Mouse (Mus musculus): ENCODE results near the gene Bpnt1. TPM values are rescaled to one million over a fixed set of nuclear protein-coding genes. Genes with fewer than 3 reads are reported as not detected.

Bpnt1 gene
- total RNA-seq, 1 experiment = 50.6 TPM

- H3K36me3 ChIP-seq (ENCODE audit: control insufficient read depth, insufficient read depth, low read length, poor library complexity, severe bottlenecking) = peaks cover 38% of the 10 kb centered on the region
- H3K4me1 ChIP-seq (ENCODE audit: control insufficient read depth in 2 of 2, insufficient read depth in 2 of 2, low read length in 2 of 2, poor library complexity in 1 of 2) = no peaks in the 10 kb centered on the region
- in situ Hi-C loops (cut with MboI; ENCODE audit: low sequenced_read_pairs in 2 of 2, unreplicated experiment in 2 of 2) = no loop called here
- DNase-seq (ENCODE audit: low read depth, low spot score) = no peak
- peak overlapping the region in 1 of 2 experiments; percentile 16; a peak in 1 of 4 replicates for H3K4me3 ChIP-seq (ENCODE audit: insufficient read depth in 1 of 2, low read depth in 1 of 2, low read length in 2 of 2, poor library complexity in 1 of 2, severe bottlenecking in 1 of 2)
- no peaks in the 10 kb centered on the region for H3K9me3 ChIP-seq (ENCODE audit: control insufficient read depth, insufficient read depth, low read depth, low read length)
- H3K27ac ChIP-seq (ENCODE audit: insufficient read depth, low read depth, low read length, poor library complexity, severe bottlenecking) = no peak overlapping the region
- TF ChIP-seq ZC3H11A (IDR thresholded peaks at IDR 0.05; ENCODE audit: borderline replicate concordance, low read depth, low read length) = no peak
- TF ChIP-seq MAFK (IDR thresholded peaks at IDR 0.05; ENCODE audit: insufficient read depth, low read depth, low read length) = no peak
- no peak for TF ChIP-seq CHD2 (IDR thresholded peaks at IDR 0.05; ENCODE audit: low read depth, low read length)
- TF ChIP-seq HCFC1 (IDR thresholded peaks at IDR 0.05; ENCODE audit: borderline replicate concordance, insufficient read depth, low read length) = no peak
- no peak for TF ChIP-seq ZNF384 (IDR thresholded peaks at IDR 0.05; ENCODE audit: low read depth, low read length)
- no peak overlapping the region; the same call in 1 of the 2 replicates for H3K9ac ChIP-seq (ENCODE audit: insufficient read depth, low read depth, low read length, poor library complexity, severe bottlenecking)
These were observed 44.9 kb upstream of the Bpnt1 start for GRCm38 (mm10) chr1:185287066-185287465.

GRCm38 (mm10) chr1:185289231-185289630 lies 42.7 kb upstream of the Bpnt1 start:
- Histone ChIP-seq H3K4me3 (ENCODE audit: insufficient read depth in 1 of 2, low read depth in 1 of 2, low read length in 2 of 2, poor library complexity in 1 of 2, severe bottlenecking in 1 of 2) (no peak overlapping the region), H3K9me3 (ENCODE audit: control insufficient read depth, insufficient read depth, low read depth, low read length) (no peaks in the 10 kb centered on the region), H3K9ac (ENCODE audit: insufficient read depth, low read depth, low read length, poor library complexity, severe bottlenecking) (no peak overlapping the region), H3K4me1 (ENCODE audit: control insufficient read depth in 2 of 2, insufficient read depth in 2 of 2, low read length in 2 of 2, poor library complexity in 1 of 2) (no peaks in the 10 kb centered on the region), H3K27ac (ENCODE audit: insufficient read depth, low read depth, low read length, poor library complexity, severe bottlenecking) (no peak overlapping the region), H3K36me3 (ENCODE audit: control insufficient read depth, insufficient read depth, low read length, poor library complexity, severe bottlenecking) (peaks cover 33% of the 10 kb centered on the region)
- DNase-seq (ENCODE audit: low read depth, low spot score) = no peak
- in situ Hi-C loops (cut with MboI; ENCODE audit: low sequenced_read_pairs in 2 of 2, unreplicated experiment in 2 of 2) = no loop called here
- TF ChIP-seq CHD2 (IDR thresholded peaks at IDR 0.05; ENCODE audit: low read depth, low read length) (no peak), HCFC1 (IDR thresholded peaks at IDR 0.05; ENCODE audit: borderline replicate concordance, insufficient read depth, low read length) (no peak), ZC3H11A (IDR thresholded peaks at IDR 0.05; ENCODE audit: borderline replicate concordance, low read depth, low read length) (no peak), ZNF384 (IDR thresholded peaks at IDR 0.05; ENCODE audit: low read depth, low read length) (no peak), MAFK (IDR thresholded peaks at IDR 0.05; ENCODE audit: insufficient read depth, low read depth, low read length) (no peak)

GRCm38 (mm10) chr1:185291336-185291735 lies 40.6 kb upstream of the Bpnt1 start:
- no peak overlapping the region for H3K4me3 ChIP-seq (ENCODE audit: insufficient read depth in 1 of 2, low read depth in 1 of 2, low read length in 2 of 2, poor library complexity in 1 of 2, severe bottlenecking in 1 of 2)
- TF ChIP-seq MAFK (IDR thresholded peaks at IDR 0.05; ENCODE audit: insufficient read depth, low read depth, low read length) (no peak), HCFC1 (IDR thresholded peaks at IDR 0.05; ENCODE audit: borderline replicate concordance, insufficient read depth, low read length) (no peak), ZC3H11A (IDR thresholded peaks at IDR 0.05; ENCODE audit: borderline replicate concordance, low read depth, low read length) (no peak), ZNF384 (IDR thresholded peaks at IDR 0.05; ENCODE audit: low read depth, low read length) (no peak), CHD2 (IDR thresholded peaks at IDR 0.05; ENCODE audit: low read depth, low read length) (no peak)
- peaks cover 30% of the 10 kb centered on the region for H3K36me3 ChIP-seq (ENCODE audit: control insufficient read depth, insufficient read depth, low read length, poor library complexity, severe bottlenecking)
- in situ Hi-C loops (cut with MboI; ENCODE audit: low sequenced_read_pairs in 2 of 2, unreplicated experiment in 2 of 2) = no loop called here
- no peaks in the 10 kb centered on the region for H3K4me1 ChIP-seq (ENCODE audit: control insufficient read depth in 2 of 2, insufficient read depth in 2 of 2, low read length in 2 of 2, poor library complexity in 1 of 2)
- H3K27ac ChIP-seq (ENCODE audit: insufficient read depth, low read depth, low read length, poor library complexity, severe bottlenecking) = no peak overlapping the region
- no peak overlapping the region for H3K9ac ChIP-seq (ENCODE audit: insufficient read depth, low read depth, low read length, poor library complexity, severe bottlenecking)
- no peak for DNase-seq (ENCODE audit: low read depth, low spot score)
- H3K9me3 ChIP-seq (ENCODE audit: control insufficient read depth, insufficient read depth, low read depth, low read length) = no peaks in the 10 kb centered on the region

- Histone ChIP-seq H3K4me1 (ENCODE audit: control insufficient read depth in 2 of 2, insufficient read depth in 2 of 2, low read length in 2 of 2, poor library complexity in 1 of 2) (no peaks in the 10 kb centered on the region), H3K9me3 (ENCODE audit: control insufficient read depth, insufficient read depth, low read depth, low read length) (no peaks in the 10 kb centered on the region), H3K9ac (ENCODE audit: insufficient read depth, low read depth, low read length, poor library complexity, severe bottlenecking) (no peak overlapping the region), H3K4me3 (ENCODE audit: insufficient read depth in 1 of 2, low read depth in 1 of 2, low read length in 2 of 2, poor library complexity in 1 of 2, severe bottlenecking in 1 of 2) (no peak overlapping the region), H3K27ac (ENCODE audit: insufficient read depth, low read depth, low read length, poor library complexity, severe bottlenecking) (no peak overlapping the region), H3K36me3 (ENCODE audit: control insufficient read depth, insufficient read depth, low read length, poor library complexity, severe bottlenecking) (peaks cover 26% of the 10 kb centered on the region)
- in situ Hi-C loops (cut with MboI; ENCODE audit: low sequenced_read_pairs in 2 of 2, unreplicated experiment in 2 of 2) = no loop called here
- TF ChIP-seq ZNF384 (IDR thresholded peaks at IDR 0.05; ENCODE audit: low read depth, low read length) (no peak), MAFK (IDR thresholded peaks at IDR 0.05; ENCODE audit: insufficient read depth, low read depth, low read length) (no peak), CHD2 (IDR thresholded peaks at IDR 0.05; ENCODE audit: low read depth, low read length) (no peak)
- DNase-seq (ENCODE audit: low read depth, low spot score) = no peak
These were observed 39.1 kb upstream of the Bpnt1 start for GRCm38 (mm10) chr1:185292646-185293360.
